Mouse (Mus musculus): Measurements from ENCODE around the gene Ncapd2. TPM values are rescaled to one million over a fixed set of nuclear protein-coding genes. Genes with fewer than 3 reads are reported as not detected.

Ncapd2 gene
- polyA plus RNA-seq (2014; fragmentation: Nextera tagmentation; extraction: Ambion mirVana) = 181 and 182 TPM in 2 replicates

- Histone ChIP-seq H3K4me2 (ENCODE audit: low read depth, severe bottlenecking) (peak within 1 kb of the TSS; percentile 84), H3K4me1 (ENCODE audit: control insufficient read depth, insufficient read depth, low read length) (peaks cover 3% of the 10 kb centered on the region; the same call in 1 of the 2 replicates), H3K27me3 (ENCODE audit: control insufficient read depth, insufficient read depth, low read length) (no peaks in the 10 kb centered on the region), H3K4me3 (ENCODE audit: low read depth, low read length) (peak within 1 kb of the TSS; percentile 75), H3K27ac (replicated peaks; ENCODE audit: low read depth, low read length) (peak within 1 kb of the TSS; percentile 99), H3K9me3 (ENCODE audit: control insufficient read depth, low read length) (no peaks in the 10 kb centered on the region), H3K36me3 (ENCODE audit: control insufficient read depth, insufficient read depth, low read length) (peaks cover 31% of the 10 kb centered on the region), H3K9ac (ENCODE audit: low read length) (peak within 1 kb of the TSS; percentile 89)
- peak; percentile 98 for DNase-seq (ENCODE audit: low spot score)
- WGBS = under 1% methylated on average over 54 of the region's 54 CpGs
- ATAC-seq (ENCODE audit: insufficient number of reproducible peaks, low FRiP score, low TSS enrichment, low read depth) = peak; percentile 96
These were observed at the start of gene Ncapd2, which contains the start of gene Mrpl51 for GRCm38 (mm10) chr6:125191332-125192015. Ncapd2 (minus strand) TSS chr6:125191701. Mrpl51 (plus strand) TSS chr6:125191801.

- 82% methylated on average over 5 of the region's 5 CpGs for whole genome bisulfite sequencing
- H3K9ac ChIP-seq (ENCODE audit: low read length) = no peak overlapping the region
- no peaks in the 10 kb centered on the region for H3K4me1 ChIP-seq (ENCODE audit: control insufficient read depth, insufficient read depth, low read length)
- ATAC-seq (ENCODE audit: insufficient number of reproducible peaks, low FRiP score, low TSS enrichment, low read depth) (no peak), DNase-seq (ENCODE audit: low spot score) (no peak)
- H3K27ac ChIP-seq (replicated peaks; ENCODE audit: low read depth, low read length) = no peak overlapping the region
- no peaks in the 10 kb centered on the region for H3K9me3 ChIP-seq (ENCODE audit: control insufficient read depth, low read length)
- H3K27me3 ChIP-seq (ENCODE audit: control insufficient read depth, insufficient read depth, low read length) = no peaks in the 10 kb centered on the region
- H3K4me3 ChIP-seq (ENCODE audit: low read depth, low read length) = no peak overlapping the region
- H3K4me2 ChIP-seq (ENCODE audit: low read depth, severe bottlenecking) = no peak overlapping the region
- no peaks in the 10 kb centered on the region for H3K36me3 ChIP-seq (ENCODE audit: control insufficient read depth, insufficient read depth, low read length)
These were observed 49.1 kb upstream of the Ncapd2 start for GRCm38 (mm10) chr6:125240617-125241016.

GRCm38 (mm10) chr6:125239547-125239946 lies 48.0 kb upstream of the Ncapd2 start:
- no peaks in the 10 kb centered on the region for H3K9me3 ChIP-seq (ENCODE audit: control insufficient read depth, low read length)
- no peaks in the 10 kb centered on the region for H3K36me3 ChIP-seq (ENCODE audit: control insufficient read depth, insufficient read depth, low read length)
- no peaks in the 10 kb centered on the region for H3K27me3 ChIP-seq (ENCODE audit: control insufficient read depth, insufficient read depth, low read length)
- no peak overlapping the region for H3K4me2 ChIP-seq (ENCODE audit: low read depth, severe bottlenecking)
- H3K4me1 ChIP-seq (ENCODE audit: control insufficient read depth, insufficient read depth, low read length) = no peaks in the 10 kb centered on the region
- H3K9ac ChIP-seq (ENCODE audit: low read length) = no peak overlapping the region
- DNase-seq (ENCODE audit: low spot score) = no peak
- 94% methylated on average over 5 of the region's 5 CpGs for WGBS
- H3K27ac ChIP-seq (replicated peaks; ENCODE audit: low read depth, low read length) = no peak overlapping the region
- H3K4me3 ChIP-seq (ENCODE audit: low read depth, low read length) = no peak overlapping the region
- no peak for ATAC-seq (ENCODE audit: insufficient number of reproducible peaks, low FRiP score, low TSS enrichment, low read depth)

- DNase-seq (ENCODE audit: low spot score) (no peak), ATAC-seq (ENCODE audit: insufficient number of reproducible peaks, low FRiP score, low TSS enrichment, low read depth) (no peak)
- 75% methylated on average over 6 of the region's 6 CpGs for WGBS
These were observed 46.9 kb upstream of the Ncapd2 start for GRCm38 (mm10) chr6:125238396-125238795.

GRCm38 (mm10) chr6:125237421-125237820 lies 45.9 kb upstream of the Ncapd2 start:
- no peak for ATAC-seq (ENCODE audit: insufficient number of reproducible peaks, low FRiP score, low TSS enrichment, low read depth)

More at GRCm38 (mm10) chr6:125238396-125238795, 46.9 kb upstream of the Ncapd2 start:
- Histone ChIP-seq H3K4me2 (ENCODE audit: low read depth, severe bottlenecking) (no peak overlapping the region), H3K27ac (replicated peaks; ENCODE audit: low read depth, low read length) (no peak overlapping the region), H3K9me3 (ENCODE audit: control insufficient read depth, low read length) (no peaks in the 10 kb centered on the region), H3K27me3 (ENCODE audit: control insufficient read depth, insufficient read depth, low read length) (no peaks in the 10 kb centered on the region), H3K4me1 (ENCODE audit: control insufficient read depth, insufficient read depth, low read length) (no peaks in the 10 kb centered on the region), H3K4me3 (ENCODE audit: low read depth, low read length) (no peak overlapping the region), H3K36me3 (ENCODE audit: control insufficient read depth, insufficient read depth, low read length) (no peaks in the 10 kb centered on the region), H3K9ac (ENCODE audit: low read length) (no peak overlapping the region)

GRCm38 (mm10) chr6:125236782-125237181 lies 45.3 kb upstream of the Ncapd2 start, which contains the start of gene Cd27:
Cd27 (minus strand) TSS chr6:125237010.
- Histone ChIP-seq H3K36me3 (ENCODE audit: control insufficient read depth, insufficient read depth, low read length) (no peaks in the 10 kb centered on the region), H3K4me1 (ENCODE audit: control insufficient read depth, insufficient read depth, low read length) (peaks cover 6% of the 10 kb centered on the region), H3K9me3 (ENCODE audit: control insufficient read depth, low read length) (no peaks in the 10 kb centered on the region), H3K9ac (ENCODE audit: low read length) (no peak within 1 kb of the TSS), H3K4me2 (ENCODE audit: low read depth, severe bottlenecking) (no peak within 1 kb of the TSS), H3K27ac (replicated peaks; ENCODE audit: low read depth, low read length) (no peak within 1 kb of the TSS), H3K27me3 (ENCODE audit: control insufficient read depth, insufficient read depth, low read length) (no peaks in the 10 kb centered on the region), H3K4me3 (ENCODE audit: low read depth, low read length) (no peak within 1 kb of the TSS)
- ATAC-seq (ENCODE audit: insufficient number of reproducible peaks, low FRiP score, low TSS enrichment, low read depth) (no peak), DNase-seq (ENCODE audit: low spot score) (no peak)
- 55% methylated on average over 6 of the region's 6 CpGs for WGBS

More at GRCm38 (mm10) chr6:125237421-125237820, 45.9 kb upstream of the Ncapd2 start:
- Histone ChIP-seq H3K4me1 (ENCODE audit: control insufficient read depth, insufficient read depth, low read length) (no peaks in the 10 kb centered on the region), H3K27me3 (ENCODE audit: control insufficient read depth, insufficient read depth, low read length) (no peaks in the 10 kb centered on the region), H3K4me3 (ENCODE audit: low read depth, low read length) (no peak overlapping the region), H3K4me2 (ENCODE audit: low read depth, severe bottlenecking) (no peak overlapping the region), H3K9me3 (ENCODE audit: control insufficient read depth, low read length) (no peaks in the 10 kb centered on the region), H3K9ac (ENCODE audit: low read length) (no peak overlapping the region), H3K27ac (replicated peaks; ENCODE audit: low read depth, low read length) (no peak overlapping the region), H3K36me3 (ENCODE audit: control insufficient read depth, insufficient read depth, low read length) (no peaks in the 10 kb centered on the region)
- no peak for DNase-seq (ENCODE audit: low spot score)
- 83% methylated on average over 4 of the region's 4 CpGs for WGBS

GRCm38 (mm10) chr6:125236341-125236740 lies 44.8 kb upstream of the Ncapd2 start:
- H3K27ac ChIP-seq (replicated peaks; ENCODE audit: low read depth, low read length) = no peak overlapping the region
- no peaks in the 10 kb centered on the region for H3K27me3 ChIP-seq (ENCODE audit: control insufficient read depth, insufficient read depth, low read length)
- no peak overlapping the region for H3K4me3 ChIP-seq (ENCODE audit: low read depth, low read length)
- H3K4me2 ChIP-seq (ENCODE audit: low read depth, severe bottlenecking) = no peak overlapping the region
- H3K9ac ChIP-seq (ENCODE audit: low read length) = no peak overlapping the region
- H3K9me3 ChIP-seq (ENCODE audit: control insufficient read depth, low read length) = no peaks in the 10 kb centered on the region
- no peaks in the 10 kb centered on the region for H3K36me3 ChIP-seq (ENCODE audit: control insufficient read depth, insufficient read depth, low read length)
- ATAC-seq (ENCODE audit: insufficient number of reproducible peaks, low FRiP score, low TSS enrichment, low read depth) (no peak), DNase-seq (ENCODE audit: low spot score) (no peak)
- WGBS = 87% methylated on average over 6 of the region's 6 CpGs
- H3K4me1 ChIP-seq (ENCODE audit: control insufficient read depth, insufficient read depth, low read length) = peaks cover 9% of the 10 kb centered on the region

- Histone ChIP-seq H3K9me3 (ENCODE audit: control insufficient read depth, low read length) (no peaks in the 10 kb centered on the region), H3K36me3 (ENCODE audit: control insufficient read depth, insufficient read depth, low read length) (no peaks in the 10 kb centered on the region), H3K4me1 (ENCODE audit: control insufficient read depth, insufficient read depth, low read length) (peaks cover 12% of the 10 kb centered on the region), H3K27ac (replicated peaks; ENCODE audit: low read depth, low read length) (no peak overlapping the region), H3K4me2 (ENCODE audit: low read depth, severe bottlenecking) (no peak overlapping the region), H3K9ac (ENCODE audit: low read length) (no peak overlapping the region), H3K4me3 (ENCODE audit: low read depth, low read length) (no peak overlapping the region), H3K27me3 (ENCODE audit: control insufficient read depth, insufficient read depth, low read length) (no peaks in the 10 kb centered on the region)
- 77% methylated on average over 5 of the region's 5 CpGs for WGBS
- ATAC-seq (ENCODE audit: insufficient number of reproducible peaks, low FRiP score, low TSS enrichment, low read depth) = no peak
- no peak for DNase-seq (ENCODE audit: low spot score)
These were observed 43.0 kb upstream of the Ncapd2 start for GRCm38 (mm10) chr6:125234520-125234828.
